Mouse (Mus musculus) heart, adult 8-10 months (tissue): ENCODE measurements at regions not wholly inside any gene's neighbourhood (a gene's known extent, or its start where the extent isn't known, plus 50 kb on each side); places are given as distances from the start of the nearest gene placed in this dataset.
"Not testable (repeated sequence)": the region's sequence is repeated elsewhere in the genome, so short reads cannot be mapped to it uniquely, and the experiment has no call there.

ENCODE experiments used
- DNase-seq: peaks from one replicate; pipeline ENCODE4 v3.0.0; 2022; ENCODE audit warnings: low spot score

- DNase-seq, result not testable (repeated sequence)
Measured at GRCm38 (mm10) chr12:113701841-113702240, 158.1 kb downstream of the Adam6a start.

DNA sequence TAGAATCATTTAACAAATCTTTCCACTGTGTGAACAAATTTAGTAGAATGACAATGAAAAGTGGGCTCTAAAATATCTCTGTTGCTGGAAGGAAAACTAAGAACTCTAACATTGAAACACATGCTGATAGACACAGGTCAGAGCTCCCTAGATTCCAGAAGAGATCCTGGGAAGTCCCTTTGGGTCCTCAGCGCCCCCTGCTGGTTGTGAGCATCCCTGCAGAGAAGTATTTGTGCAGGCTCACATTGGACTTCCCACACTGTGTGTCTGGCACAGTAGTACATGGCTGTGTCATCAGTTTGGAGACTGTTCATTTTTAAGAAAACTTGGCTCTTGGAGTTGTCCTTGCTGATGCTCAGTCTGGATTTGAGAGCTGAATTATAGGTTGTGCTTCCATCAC is 172.7 kb downstream of the Adam6a start:
- peak; percentile 3 for DNase-seq

DNA sequence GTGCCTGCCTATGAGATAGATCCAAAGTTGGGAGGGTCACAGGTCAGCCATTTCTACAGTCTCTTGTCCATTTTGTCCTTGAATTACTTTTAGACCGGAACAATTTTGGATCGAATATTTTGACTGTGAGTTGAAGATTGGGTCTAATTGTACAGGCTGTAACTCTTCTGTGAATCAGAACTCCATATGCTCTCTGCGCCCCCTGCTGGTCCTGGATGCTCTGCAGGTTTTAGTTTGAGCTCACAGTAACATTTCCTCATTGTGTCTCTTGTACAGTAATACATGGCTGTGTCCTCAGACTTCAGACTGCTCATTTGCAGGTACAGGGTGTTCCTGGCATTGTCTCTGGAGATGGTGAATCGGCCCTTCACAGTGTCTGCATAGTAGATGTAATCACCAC is 192.1 kb downstream of the Adam6a start:
- DNase-seq, result no peak

GRCm38 (mm10) chr12:113746277-113746676 is 202.6 kb downstream of the Adam6a start:
- DNase-seq, result no peak

DNA sequence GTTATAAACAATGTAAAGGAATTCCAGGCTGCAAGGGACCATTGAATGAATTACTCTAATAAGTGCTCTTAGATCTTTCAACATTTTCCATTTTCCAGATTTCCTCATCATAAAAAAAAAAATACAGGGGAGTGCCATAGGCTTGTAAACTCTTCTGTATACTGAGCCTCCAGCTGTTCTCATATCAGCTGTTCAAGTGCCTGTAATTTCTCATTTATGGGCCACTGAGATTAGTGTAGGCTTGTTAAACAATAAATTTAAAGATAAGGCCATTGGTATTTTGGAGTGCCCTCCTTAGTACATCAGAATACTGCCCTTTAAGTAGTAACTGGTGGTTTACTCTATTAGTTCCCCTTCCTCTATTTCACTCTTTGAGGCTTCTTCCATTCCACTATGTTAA is 204.3 kb downstream of the Adam6a start:
- no peak for DNase-seq

DNA sequence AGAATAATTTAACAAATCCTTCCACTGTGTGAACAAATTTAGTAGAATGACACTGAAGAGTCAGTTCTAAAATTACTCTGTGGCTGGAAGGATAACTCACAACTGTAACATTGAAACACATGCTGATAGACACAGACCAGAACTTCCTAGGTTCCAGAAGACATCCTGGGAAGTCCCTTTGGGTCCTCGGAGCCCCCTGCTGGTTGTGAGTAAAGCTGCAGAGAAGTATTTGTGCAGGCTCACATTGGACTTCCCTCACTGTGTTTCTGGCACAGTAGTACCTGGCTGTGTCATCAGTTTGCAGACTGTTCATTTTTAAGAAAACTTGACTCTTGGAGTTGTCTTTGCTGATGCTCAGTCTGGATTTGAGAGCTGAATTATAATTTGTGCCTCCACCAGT is 225.9 kb downstream of the Adam6a start:
- DNase-seq, result no peak

DNA sequence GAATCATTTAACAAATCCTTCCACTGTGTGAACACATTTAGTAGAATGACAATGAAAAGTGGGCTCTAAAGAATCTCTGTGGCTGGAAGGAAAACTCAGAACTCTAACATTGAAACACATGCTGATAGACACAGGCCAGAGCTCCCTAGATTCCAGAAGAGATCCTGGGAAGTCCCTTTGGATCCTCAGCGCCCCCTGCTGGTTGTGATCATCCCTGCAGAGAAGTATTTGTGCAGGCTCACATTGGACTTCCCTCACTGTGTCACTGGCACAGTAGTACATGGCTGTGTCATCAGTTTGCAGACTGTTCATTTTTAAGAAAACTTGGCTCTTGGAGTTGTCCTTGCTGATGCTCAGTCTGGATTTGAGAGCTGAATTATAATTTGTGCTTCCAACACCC is 252.2 kb downstream of the Adam6a start:
- DNase-seq, result not testable (repeated sequence)

- DNase-seq, result no peak
Measured at GRCm38 (mm10) chr12:113826377-113826776, 282.7 kb downstream of the Adam6a start.

DNA sequence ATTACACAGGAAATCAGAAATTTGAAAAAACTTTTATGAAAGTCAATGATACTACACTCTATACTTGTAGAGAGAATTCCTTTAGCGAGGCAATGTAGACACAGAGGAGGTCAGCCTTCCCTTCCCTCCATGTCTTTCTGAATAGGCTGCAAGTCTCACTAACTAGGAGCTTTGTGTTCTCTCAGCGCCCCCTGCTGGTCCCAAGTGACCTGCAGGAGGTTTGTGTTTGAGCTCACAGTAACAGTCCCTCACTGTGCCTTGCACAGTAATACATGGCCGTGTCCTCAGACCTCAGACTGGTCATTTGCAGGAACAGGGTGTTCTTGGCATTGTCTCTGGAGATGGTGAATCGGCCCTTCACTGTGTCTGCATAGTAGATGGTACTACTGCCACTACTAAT is 315.2 kb downstream of the Adam6a start:
- no peak for DNase-seq

DNA sequence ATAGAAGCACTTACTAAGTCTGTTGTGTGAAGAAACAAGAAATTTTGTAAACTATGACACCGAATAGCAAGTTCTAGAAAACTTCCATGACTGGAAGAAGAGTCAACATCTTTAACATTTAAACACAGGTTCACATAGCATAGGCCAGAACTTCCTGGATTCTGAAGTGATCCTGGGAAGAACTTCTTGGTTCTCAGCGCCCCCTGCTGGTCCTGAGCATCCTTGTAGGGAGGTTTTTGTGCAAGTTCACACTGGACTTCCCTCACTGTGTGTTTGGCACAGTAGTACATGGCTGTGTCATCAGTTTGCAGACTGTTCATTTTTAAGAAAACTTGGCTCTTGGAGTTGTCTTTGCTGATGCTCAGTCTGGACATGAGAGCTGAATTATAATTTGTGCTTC is 335.1 kb downstream of the Adam6a start:
- no peak for DNase-seq

DNA sequence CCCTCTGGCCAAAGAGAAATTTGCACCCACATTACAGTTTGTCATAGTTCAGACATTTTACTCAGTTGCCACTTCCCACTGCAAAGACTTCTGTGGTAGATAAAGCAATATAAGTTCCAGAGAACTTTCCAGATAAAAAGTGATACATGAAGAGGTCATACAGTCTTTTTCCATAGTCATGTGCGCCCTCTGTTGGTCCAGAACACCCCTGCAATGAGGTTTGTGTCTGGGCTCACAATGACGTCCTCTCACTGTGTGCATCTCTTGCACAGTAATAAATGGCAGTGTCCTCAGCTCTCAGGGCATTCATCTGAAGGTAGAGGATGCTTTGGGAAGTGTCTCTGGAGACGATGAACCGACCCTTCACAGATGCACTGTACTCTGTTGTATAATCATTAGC is 352.4 kb downstream of the Adam6a start:
- no peak for DNase-seq

- DNase-seq, result no peak
Measured at GRCm38 (mm10) chr12:113906459-113906858, 362.8 kb downstream of the Adam6a start.

DNA sequence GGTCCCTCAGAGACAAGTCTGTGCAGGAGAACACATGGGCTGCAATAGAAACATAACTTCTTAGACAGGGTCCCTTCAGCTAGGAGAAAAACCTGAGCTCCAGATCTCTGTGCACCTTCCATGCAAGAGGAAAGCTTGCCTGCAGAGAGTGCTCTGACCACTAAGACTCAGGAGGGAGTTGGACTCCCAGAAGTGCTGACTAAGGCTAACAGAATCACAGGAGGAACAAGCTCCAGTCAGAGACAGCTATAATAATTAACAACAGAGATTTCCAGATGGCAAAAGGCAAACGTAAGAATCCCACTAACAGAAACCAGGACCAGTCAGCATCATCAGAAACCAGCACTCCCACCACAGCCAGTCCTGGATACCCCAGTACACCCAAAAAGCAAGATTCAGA is 364.0 kb downstream of the Adam6a start:
- DNase-seq, result no peak

DNA sequence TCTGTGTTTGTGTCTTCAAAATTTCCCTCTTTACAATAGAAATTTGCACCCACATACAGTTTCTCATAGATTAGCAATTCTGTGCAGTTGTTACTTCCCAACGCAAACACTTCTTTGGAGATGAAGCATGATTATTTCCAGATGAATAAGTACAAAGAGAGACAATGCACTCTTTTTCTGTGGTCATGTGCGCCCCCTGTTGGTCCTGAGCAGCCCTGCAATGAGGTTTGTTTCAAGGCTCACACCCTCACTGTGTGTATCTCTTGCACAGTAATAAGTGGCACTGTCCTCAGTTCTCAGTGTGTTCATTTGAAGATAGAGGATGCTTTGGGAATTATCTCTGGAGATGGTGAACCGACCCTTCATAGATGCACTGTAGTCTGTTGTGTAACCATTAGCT is 368.1 kb downstream of the Adam6a start:
- no peak for DNase-seq

- DNase-seq, result no peak
Measured at GRCm38 (mm10) chr12:113940721-113941120, 397.0 kb downstream of the Adam6a start.

DNA sequence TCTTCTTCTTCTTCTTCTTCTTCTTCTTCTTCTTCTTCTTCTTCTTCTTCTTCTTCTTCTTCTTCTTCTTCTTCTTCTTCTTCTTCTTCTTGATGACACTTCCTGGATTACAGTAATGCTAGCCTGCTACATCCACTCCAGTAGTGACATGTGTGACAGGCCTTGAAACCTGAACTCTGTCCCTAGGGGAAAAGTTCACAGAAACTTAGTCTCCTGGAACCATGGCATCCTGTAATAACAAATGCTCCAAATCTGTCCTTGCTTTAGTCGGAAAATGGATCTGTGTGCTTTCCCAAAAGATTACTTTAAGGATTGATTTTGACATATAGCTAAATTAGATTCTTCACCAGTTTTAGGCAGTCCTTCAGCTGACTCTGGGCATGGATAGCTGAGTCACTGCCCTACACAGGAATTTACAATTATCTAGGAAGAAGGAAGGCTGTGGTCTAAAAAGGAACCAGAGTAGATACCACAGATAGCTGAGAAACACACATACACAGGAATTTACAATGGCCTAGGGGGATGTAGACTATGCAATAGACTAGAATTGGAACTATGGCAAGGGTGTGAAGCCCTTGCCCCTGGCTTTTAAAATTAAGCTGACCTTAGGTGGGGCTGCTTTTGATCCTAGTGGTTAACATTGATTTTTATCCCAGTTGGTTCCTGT is 400.1 kb downstream of the Adam6a start:
- DNase-seq, result not testable (repeated sequence)

DNA sequence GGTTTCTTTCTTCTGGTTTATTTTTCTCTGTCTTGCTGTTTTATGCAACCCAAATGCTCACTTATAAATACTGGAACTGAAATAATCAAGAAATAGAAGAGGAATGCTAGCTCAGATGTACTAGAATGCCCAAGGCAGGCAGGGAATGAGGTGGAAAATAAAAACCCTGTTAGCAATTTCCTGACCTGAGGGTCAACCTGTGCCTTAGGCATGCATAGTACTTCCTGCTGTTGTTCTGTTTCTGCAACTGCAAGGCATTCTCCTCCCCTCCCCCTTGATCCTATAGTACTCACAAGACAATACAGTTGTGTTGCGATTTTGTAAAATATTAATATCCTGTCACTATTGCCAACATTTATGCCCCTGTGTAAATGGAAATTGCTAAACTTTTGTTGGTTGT is 402.1 kb downstream of the Adam6a start:
- not testable (repeated sequence) for DNase-seq

GRCm38 (mm10) chr12:113948017-113948416 is 404.3 kb downstream of the Adam6a start:
- DNase-seq, result not testable (repeated sequence)

DNA sequence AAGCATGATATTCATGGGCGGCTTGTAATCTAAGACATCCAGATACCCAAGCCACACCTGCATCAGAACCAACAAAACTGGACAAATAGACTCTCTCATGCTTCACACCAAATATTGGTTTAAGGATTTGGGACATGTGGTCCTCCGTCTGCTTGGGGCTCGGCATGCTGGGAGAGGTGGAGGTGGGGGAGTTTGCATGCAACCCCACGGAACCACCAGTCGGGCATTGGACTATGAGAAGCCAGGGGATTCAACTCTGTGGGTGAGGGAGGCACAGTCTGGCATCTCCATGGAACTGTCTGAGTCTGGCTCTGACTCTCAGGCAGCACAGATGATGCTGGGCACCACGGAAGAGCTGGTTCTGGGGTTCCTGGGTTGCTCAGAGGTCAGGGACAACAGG is 430.6 kb downstream of the Adam6a start:
- no peak for DNase-seq

DNA sequence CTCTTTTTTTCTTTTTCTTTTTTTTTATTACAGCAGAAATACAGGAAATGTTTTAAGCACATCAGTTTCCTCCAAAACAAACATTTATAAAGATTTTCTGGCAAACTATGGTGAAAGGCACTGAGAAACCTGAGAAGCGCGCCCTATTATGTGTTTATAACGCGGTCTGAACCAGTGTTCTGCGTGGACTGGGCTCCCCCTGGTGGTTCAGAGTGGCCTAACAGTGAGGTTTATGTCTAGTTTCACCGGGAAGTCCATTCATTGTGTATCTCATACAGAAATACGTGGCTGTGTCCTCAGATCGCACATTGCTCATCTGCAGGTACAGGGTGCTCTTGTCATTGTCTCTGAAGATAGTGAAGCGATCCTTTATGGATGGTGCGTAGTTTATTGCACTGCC is 437.9 kb downstream of the Adam6a start:
- DNase-seq, result peak; percentile 35

DNA sequence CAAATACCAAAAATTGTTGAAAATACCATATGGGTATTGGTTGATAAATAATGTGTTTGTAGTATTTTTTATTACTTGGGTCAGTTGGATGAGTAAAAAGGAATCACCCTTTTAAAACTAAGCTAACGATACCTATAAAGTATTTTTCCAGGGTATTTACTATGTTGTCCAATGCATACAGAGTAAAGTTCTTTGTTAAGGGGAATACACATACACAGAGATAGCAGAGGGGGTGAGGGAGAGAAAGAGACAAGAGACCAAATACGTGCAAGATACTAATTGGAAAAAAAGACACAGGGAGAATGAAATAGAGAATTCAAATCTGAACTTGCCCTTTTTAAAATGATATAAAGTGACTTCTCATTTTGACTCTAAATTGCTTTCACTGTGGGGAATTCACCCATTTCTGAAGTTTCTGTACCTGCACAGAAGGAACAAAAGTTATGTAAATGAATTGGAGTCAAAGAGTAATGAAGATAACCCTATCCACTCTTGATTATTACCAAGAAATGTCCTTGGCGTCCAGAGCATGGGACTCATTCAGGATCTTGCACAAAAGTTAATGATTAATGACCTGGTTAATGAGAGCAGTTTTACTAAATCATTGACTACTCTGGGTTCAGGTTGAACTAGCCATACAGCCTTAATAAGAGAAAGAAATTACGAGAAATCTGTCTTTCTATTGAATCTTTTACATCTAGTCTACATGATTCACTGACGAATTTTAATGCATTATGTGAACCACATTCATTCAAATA is 443.7 kb downstream of the Adam6a start:
- no peak for DNase-seq

GRCm38 (mm10) chr12:113992425-113992824 is 448.7 kb downstream of the Adam6a start:
- DNase-seq, result no peak

DNA sequence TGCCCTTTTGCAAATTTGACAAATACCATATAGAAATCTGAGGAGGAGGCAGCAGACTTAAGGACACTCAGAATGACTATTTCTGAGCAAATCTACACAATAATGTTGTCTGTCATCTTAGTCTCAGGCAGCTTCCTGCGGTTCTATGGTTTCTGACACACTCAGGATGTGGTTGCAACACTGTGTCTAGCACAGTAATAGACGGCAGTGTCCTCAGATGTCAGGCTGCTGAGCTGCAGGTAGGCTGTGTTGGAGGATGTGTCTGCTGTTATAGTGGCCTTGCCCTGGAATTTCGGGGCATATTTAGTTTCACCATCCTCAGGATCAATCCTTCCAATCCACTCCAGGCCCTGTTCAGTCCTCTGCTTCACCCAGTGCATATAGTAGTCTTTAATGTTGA is 450.6 kb downstream of the Adam6a start:
- not testable (repeated sequence) for DNase-seq
